Mouse (Mus musculus): ENCODE measurements at regions not wholly inside any gene's neighbourhood (a gene's known extent, or its start where the extent isn't known, plus 50 kb on each side); places are given as distances from the start of the nearest gene placed in this dataset.
"Not testable (repeated sequence)": the region's sequence is repeated elsewhere in the genome, so short reads cannot be mapped to it uniquely, and the experiment has no call there.

- ATAC-seq: no peak
- H3K27ac ChIP-seq (ENCODE audit: low read length): no peak overlapping the region
- H3K36me3 ChIP-seq (ENCODE audit: control insufficient read depth, insufficient read depth, low read length): no peaks in the 10 kb centered on the region
- no peak overlapping the region for H3K4me3 ChIP-seq (ENCODE audit: low read length)
- H3K27me3 ChIP-seq (replicated peaks; ENCODE audit: control insufficient read depth, insufficient read depth, low read length): no peaks in the 10 kb centered on the region
- H3K9ac ChIP-seq (ENCODE audit: low read depth, low read length): no peak overlapping the region
- 70% methylated on average over 1 of the region's 1 CpGs for WGBS
- no peak overlapping the region for H3K4me2 ChIP-seq (ENCODE audit: low read depth, low read length)
- no peaks in the 10 kb centered on the region for H3K9me3 ChIP-seq (ENCODE audit: control insufficient read depth, low read length)
- H3K4me1 ChIP-seq (ENCODE audit: control insufficient read depth, insufficient read depth, low read length): no peaks in the 10 kb centered on the region
Observed at GRCm38 (mm10) chr13:4858341-4858740, 249.4 kb upstream of the Akr1e1 start.

- H3K27me3 ChIP-seq (replicated peaks; ENCODE audit: control insufficient read depth, insufficient read depth, low read length); H3K36me3 ChIP-seq (ENCODE audit: control insufficient read depth, insufficient read depth, low read length); H3K27ac ChIP-seq (ENCODE audit: low read length); H3K9ac ChIP-seq (ENCODE audit: low read depth, low read length); H3K4me1 ChIP-seq (ENCODE audit: control insufficient read depth, insufficient read depth, low read length); ATAC-seq; H3K4me2 ChIP-seq (ENCODE audit: low read depth, low read length); H3K4me3 ChIP-seq (ENCODE audit: low read length); H3K9me3 ChIP-seq (ENCODE audit: control insufficient read depth, low read length): not testable (repeated sequence)
- WGBS: 89% methylated on average over 2 of the region's 2 CpGs
Observed at GRCm38 (mm10) chr13:4839481-4839880, 230.5 kb upstream of the Akr1e1 start.

- no peak for ATAC-seq
- 85% methylated on average over 3 of the region's 3 CpGs for WGBS
Observed at GRCm38 (mm10) chr13:4826756-4827155, 217.8 kb upstream of the Akr1e1 start.

GRCm38 (mm10) chr13:4825749-4826148 lies 216.8 kb upstream of the Akr1e1 start:
- not testable (repeated sequence) for ATAC-seq

More at GRCm38 (mm10) chr13:4826756-4827155, 217.8 kb upstream of the Akr1e1 start:
- Histone ChIP-seq H3K27ac (ENCODE audit: low read length) (no peak overlapping the region), H3K4me2 (ENCODE audit: low read depth, low read length) (no peak overlapping the region), H3K9me3 (ENCODE audit: control insufficient read depth, low read length) (no peaks in the 10 kb centered on the region), H3K9ac (ENCODE audit: low read depth, low read length) (no peak overlapping the region), H3K36me3 (ENCODE audit: control insufficient read depth, insufficient read depth, low read length) (no peaks in the 10 kb centered on the region), H3K4me3 (ENCODE audit: low read length) (no peak overlapping the region), H3K27me3 (replicated peaks; ENCODE audit: control insufficient read depth, insufficient read depth, low read length) (no peaks in the 10 kb centered on the region), H3K4me1 (ENCODE audit: control insufficient read depth, insufficient read depth, low read length) (no peaks in the 10 kb centered on the region)

GRCm38 (mm10) chr13:4806876-4807275 lies 197.9 kb upstream of the Akr1e1 start:
- ATAC-seq: no peak
- 88% methylated on average over 2 of the region's 2 CpGs for WGBS
- Histone ChIP-seq H3K36me3 (ENCODE audit: control insufficient read depth, insufficient read depth, low read length) (no peaks in the 10 kb centered on the region), H3K4me3 (ENCODE audit: low read length) (no peak overlapping the region), H3K9me3 (ENCODE audit: control insufficient read depth, low read length) (no peaks in the 10 kb centered on the region), H3K9ac (ENCODE audit: low read depth, low read length) (no peak overlapping the region), H3K4me2 (ENCODE audit: low read depth, low read length) (no peak overlapping the region), H3K4me1 (ENCODE audit: control insufficient read depth, insufficient read depth, low read length) (no peaks in the 10 kb centered on the region), H3K27ac (ENCODE audit: low read length) (no peak overlapping the region), H3K27me3 (replicated peaks; ENCODE audit: control insufficient read depth, insufficient read depth, low read length) (no peaks in the 10 kb centered on the region)

More at GRCm38 (mm10) chr13:4825749-4826148, 216.8 kb upstream of the Akr1e1 start:
- H3K9me3 ChIP-seq (ENCODE audit: control insufficient read depth, low read length); H3K4me1 ChIP-seq (ENCODE audit: control insufficient read depth, insufficient read depth, low read length); H3K27ac ChIP-seq (ENCODE audit: low read length); H3K4me3 ChIP-seq (ENCODE audit: low read length); H3K36me3 ChIP-seq (ENCODE audit: control insufficient read depth, insufficient read depth, low read length); H3K9ac ChIP-seq (ENCODE audit: low read depth, low read length); H3K27me3 ChIP-seq (replicated peaks; ENCODE audit: control insufficient read depth, insufficient read depth, low read length); H3K4me2 ChIP-seq (ENCODE audit: low read depth, low read length): not testable (repeated sequence)
- WGBS: 88% methylated on average over 1 of the region's 1 CpGs

- Histone ChIP-seq H3K4me2 (ENCODE audit: low read depth, low read length) (no peak overlapping the region), H3K27me3 (replicated peaks; ENCODE audit: control insufficient read depth, insufficient read depth, low read length) (no peaks in the 10 kb centered on the region), H3K9me3 (ENCODE audit: control insufficient read depth, low read length) (0 out of 2 replicates have a peak, but pooled peaks cover 3% of the 10 kb centered on the region), H3K36me3 (ENCODE audit: control insufficient read depth, insufficient read depth, low read length) (no peaks in the 10 kb centered on the region), H3K4me1 (ENCODE audit: control insufficient read depth, insufficient read depth, low read length) (no peaks in the 10 kb centered on the region), H3K4me3 (ENCODE audit: low read length) (no peak overlapping the region), H3K27ac (ENCODE audit: low read length) (no peak overlapping the region), H3K9ac (ENCODE audit: low read depth, low read length) (no peak overlapping the region)
- ATAC-seq: no peak
- WGBS: 88% methylated on average over 14 of the region's 14 CpGs
Observed at GRCm38 (mm10) chr13:4800666-4801065, 191.7 kb upstream of the Akr1e1 start.

GRCm38 (mm10) chr13:4791139-4791538 lies 182.2 kb upstream of the Akr1e1 start:
- WGBS: 78% methylated on average over 2 of the region's 2 CpGs
- no peak for ATAC-seq

GRCm38 (mm10) chr13:4790414-4790813 lies 181.4 kb upstream of the Akr1e1 start:
- Histone ChIP-seq H3K27me3 (replicated peaks; ENCODE audit: control insufficient read depth, insufficient read depth, low read length) (no peaks in the 10 kb centered on the region), H3K9me3 (ENCODE audit: control insufficient read depth, low read length) (no peaks in the 10 kb centered on the region), H3K4me1 (ENCODE audit: control insufficient read depth, insufficient read depth, low read length) (no peaks in the 10 kb centered on the region), H3K4me2 (ENCODE audit: low read depth, low read length) (no peak overlapping the region), H3K27ac (ENCODE audit: low read length) (no peak overlapping the region), H3K4me3 (ENCODE audit: low read length) (no peak overlapping the region), H3K9ac (ENCODE audit: low read depth, low read length) (no peak overlapping the region), H3K36me3 (ENCODE audit: control insufficient read depth, insufficient read depth, low read length) (no peaks in the 10 kb centered on the region)
- no peak for ATAC-seq
- 83% methylated on average over 2 of the region's 2 CpGs for WGBS

More at GRCm38 (mm10) chr13:4791139-4791538, 182.2 kb upstream of the Akr1e1 start:
- no peak overlapping the region for H3K4me3 ChIP-seq (ENCODE audit: low read length)
- H3K36me3 ChIP-seq (ENCODE audit: control insufficient read depth, insufficient read depth, low read length): no peaks in the 10 kb centered on the region
- H3K27ac ChIP-seq (ENCODE audit: low read length): no peak overlapping the region
- H3K9ac ChIP-seq (ENCODE audit: low read depth, low read length): no peak overlapping the region
- H3K4me2 ChIP-seq (ENCODE audit: low read depth, low read length): no peak overlapping the region
- H3K9me3 ChIP-seq (ENCODE audit: control insufficient read depth, low read length): no peaks in the 10 kb centered on the region
- no peaks in the 10 kb centered on the region for H3K4me1 ChIP-seq (ENCODE audit: control insufficient read depth, insufficient read depth, low read length)
- no peaks in the 10 kb centered on the region for H3K27me3 ChIP-seq (replicated peaks; ENCODE audit: control insufficient read depth, insufficient read depth, low read length)

- Histone ChIP-seq H3K4me2 (ENCODE audit: low read depth, low read length) (no peak overlapping the region), H3K36me3 (ENCODE audit: control insufficient read depth, insufficient read depth, low read length) (no peaks in the 10 kb centered on the region), H3K9ac (ENCODE audit: low read depth, low read length) (no peak overlapping the region), H3K4me3 (ENCODE audit: low read length) (no peak overlapping the region), H3K9me3 (ENCODE audit: control insufficient read depth, low read length) (no peaks in the 10 kb centered on the region), H3K27me3 (replicated peaks; ENCODE audit: control insufficient read depth, insufficient read depth, low read length) (no peaks in the 10 kb centered on the region), H3K4me1 (ENCODE audit: control insufficient read depth, insufficient read depth, low read length) (no peaks in the 10 kb centered on the region), H3K27ac (ENCODE audit: low read length) (no peak overlapping the region)
- WGBS: 65% methylated on average over 3 of the region's 3 CpGs
- no peak for ATAC-seq
Observed at GRCm38 (mm10) chr13:4783290-4783689, 174.3 kb upstream of the Akr1e1 start.

- not testable (repeated sequence) for H3K4me2 ChIP-seq (ENCODE audit: low read depth, low read length); H3K9ac ChIP-seq (ENCODE audit: low read depth, low read length); H3K4me3 ChIP-seq (ENCODE audit: low read length); H3K27ac ChIP-seq (ENCODE audit: low read length); ATAC-seq; H3K4me1 ChIP-seq (ENCODE audit: control insufficient read depth, insufficient read depth, low read length); H3K36me3 ChIP-seq (ENCODE audit: control insufficient read depth, insufficient read depth, low read length); H3K27me3 ChIP-seq (replicated peaks; ENCODE audit: control insufficient read depth, insufficient read depth, low read length); H3K9me3 ChIP-seq (ENCODE audit: control insufficient read depth, low read length)
- 74% methylated on average over 3 of the region's 3 CpGs for WGBS
Observed at GRCm38 (mm10) chr13:4778264-4778823, 169.4 kb upstream of the Akr1e1 start.
